Mouse (Mus musculus): ENCODE measurements around the gene Ip6k1. TPM values are rescaled to one million over a fixed set of nuclear protein-coding genes. Genes with fewer than 3 reads are reported as not detected.

Gene Ip6k1
- total RNA-seq (2014; rRNA removed; ENCODE audit: low replicate concordance): 102 and 132 TPM in 2 replicates
- polyA plus RNA-seq (2015; fragmentation: Nextera tagmentation; extraction: Ambion mirVana): 25.4 and 27.6 TPM in 2 replicates

GRCm38 (mm10) chr9:108001922-108002770 lies at the start of gene Ip6k1:
Gene Ip6k1 (plus strand): TSS chr9:108002501.
- TF ChIP-seq EP300 (IDR thresholded peaks at IDR 0.05; ENCODE audit: low read depth): no peak
- no peak for TF ChIP-seq CTCF (IDR thresholded peaks at IDR 0.05; ENCODE audit: low read depth)
- Histone ChIP-seq H3K27me3 (ENCODE audit: control insufficient read depth, insufficient read depth, low read length) (no peaks in the 10 kb centered on the region), H3K4me3 (ENCODE audit: low read depth, low read length) (peak within 1 kb of the TSS; percentile 92), H3K27ac (ENCODE audit: low read depth) (peak within 1 kb of the TSS; percentile 95), H3K9me3 (replicated peaks; ENCODE audit: control insufficient read depth, low read length) (no peaks in the 10 kb centered on the region), H3K4me2 (ENCODE audit: low read depth, low read length) (peak within 1 kb of the TSS; percentile 81), H3K9ac (replicated peaks; ENCODE audit: low read depth, low read length) (peak within 1 kb of the TSS; percentile 95), H3K36me3 (replicated peaks; ENCODE audit: control insufficient read depth, insufficient read depth, low read length) (no peaks in the 10 kb centered on the region), H3K4me1 (ENCODE audit: control insufficient read depth, insufficient read depth) (peaks cover 20% of the 10 kb centered on the region)
- under 1% methylated on average over 51 of the region's 51 CpGs for WGBS
- DNase-seq (ENCODE audit: low spot score): peak; percentile 100
- peak; percentile 99 for ATAC-seq (ENCODE audit: insufficient read depth, low read depth)

- H3K4me2 ChIP-seq (ENCODE audit: low read depth, low read length): no peak overlapping the region
- H3K4me3 ChIP-seq (ENCODE audit: low read depth, low read length): no peak overlapping the region
- no peak for DNase-seq (ENCODE audit: low spot score)
- 63% methylated on average over 6 of the region's 6 CpGs for WGBS
- H3K27ac ChIP-seq (ENCODE audit: low read depth): no peak overlapping the region
- no peak for ATAC-seq (ENCODE audit: insufficient read depth, low read depth)
- peaks cover 10% of the 10 kb centered on the region for H3K36me3 ChIP-seq (replicated peaks; ENCODE audit: control insufficient read depth, insufficient read depth, low read length)
- H3K4me1 ChIP-seq (ENCODE audit: control insufficient read depth, insufficient read depth): no peaks in the 10 kb centered on the region
- no peaks in the 10 kb centered on the region for H3K27me3 ChIP-seq (ENCODE audit: control insufficient read depth, insufficient read depth, low read length)
- no peak overlapping the region for H3K9ac ChIP-seq (replicated peaks; ENCODE audit: low read depth, low read length)
- no peaks in the 10 kb centered on the region for H3K9me3 ChIP-seq (replicated peaks; ENCODE audit: control insufficient read depth, low read length)
- no peak for TF ChIP-seq EP300 (IDR thresholded peaks at IDR 0.05; ENCODE audit: low read depth)
- no peak for TF ChIP-seq CTCF (IDR thresholded peaks at IDR 0.05; ENCODE audit: low read depth)
These were observed 46.5 kb upstream of the Ip6k1 start for GRCm38 (mm10) chr9:107955613-107956289.

DNA sequence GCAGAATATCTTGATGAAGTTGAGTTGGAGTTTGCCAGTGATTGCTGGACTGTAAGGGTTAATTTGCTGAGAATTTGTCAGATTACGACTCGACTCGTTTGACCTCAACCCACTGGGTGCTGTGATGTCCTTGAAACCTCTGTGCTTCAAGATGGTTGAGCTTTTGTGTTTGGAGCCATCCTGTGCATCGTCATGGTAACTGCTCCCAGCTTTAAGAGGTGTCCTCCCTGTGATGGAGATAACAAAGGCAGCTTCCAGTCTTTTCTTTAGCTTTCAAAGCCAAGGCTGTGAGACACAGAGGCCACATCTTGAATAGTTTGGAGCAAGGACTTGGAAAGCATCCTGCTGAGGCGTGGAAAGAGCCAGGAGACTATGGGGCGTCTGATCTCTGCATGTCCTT lies 45.2 kb upstream of the Ip6k1 start:
- H3K9ac ChIP-seq (replicated peaks; ENCODE audit: low read depth, low read length): no peak overlapping the region
- 59% methylated on average over 6 of the region's 6 CpGs for WGBS
- no peak overlapping the region for H3K4me2 ChIP-seq (ENCODE audit: low read depth, low read length)
- ATAC-seq (ENCODE audit: insufficient read depth, low read depth) (no peak), DNase-seq (ENCODE audit: low spot score) (no peak)
- no peaks in the 10 kb centered on the region for H3K27me3 ChIP-seq (ENCODE audit: control insufficient read depth, insufficient read depth, low read length)
- no peaks in the 10 kb centered on the region for H3K9me3 ChIP-seq (replicated peaks; ENCODE audit: control insufficient read depth, low read length)
- no peak overlapping the region for H3K4me3 ChIP-seq (ENCODE audit: low read depth, low read length)
- H3K4me1 ChIP-seq (ENCODE audit: control insufficient read depth, insufficient read depth): no peaks in the 10 kb centered on the region
- H3K36me3 ChIP-seq (replicated peaks; ENCODE audit: control insufficient read depth, insufficient read depth, low read length): peaks cover 10% of the 10 kb centered on the region
- H3K27ac ChIP-seq (ENCODE audit: low read depth): no peak overlapping the region
- TF ChIP-seq EP300 (IDR thresholded peaks at IDR 0.05; ENCODE audit: low read depth) (no peak), CTCF (IDR thresholded peaks at IDR 0.05; ENCODE audit: low read depth) (no peak)

DNA sequence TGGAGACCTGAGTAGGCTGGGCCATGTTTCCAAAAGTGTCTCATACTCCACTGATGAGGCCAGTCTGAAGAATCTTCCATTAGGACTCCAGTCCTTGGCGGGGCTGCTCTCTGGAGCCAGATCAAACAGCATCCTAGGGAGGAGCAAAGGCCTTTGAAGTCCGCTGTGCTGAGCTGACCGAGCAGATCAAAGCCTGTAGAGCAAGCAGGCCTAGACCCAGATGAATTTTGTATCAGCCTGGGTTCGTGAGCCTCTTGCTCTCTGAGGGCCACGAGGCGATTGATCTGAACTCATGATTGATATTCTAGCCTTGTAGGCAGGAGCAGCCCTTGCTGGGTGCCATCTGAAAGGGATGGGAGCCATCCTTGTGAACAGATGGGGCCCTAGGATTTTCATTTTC lies 42.4 kb upstream of the Ip6k1 start:
- no peak for TF ChIP-seq CTCF (IDR thresholded peaks at IDR 0.05; ENCODE audit: low read depth)
- TF ChIP-seq EP300 (IDR thresholded peaks at IDR 0.05; ENCODE audit: low read depth): no peak
- 85% methylated on average over 6 of the region's 6 CpGs for WGBS
- no peak for ATAC-seq (ENCODE audit: insufficient read depth, low read depth)
- no peaks in the 10 kb centered on the region for H3K27me3 ChIP-seq (ENCODE audit: control insufficient read depth, insufficient read depth, low read length)
- no peak overlapping the region for H3K9ac ChIP-seq (replicated peaks; ENCODE audit: low read depth, low read length)
- no peaks in the 10 kb centered on the region; the same call in 1 of the 2 replicates for H3K4me1 ChIP-seq (ENCODE audit: control insufficient read depth, insufficient read depth)
- no peak overlapping the region for H3K27ac ChIP-seq (ENCODE audit: low read depth)
- H3K9me3 ChIP-seq (replicated peaks; ENCODE audit: control insufficient read depth, low read length): no peaks in the 10 kb centered on the region
- DNase-seq (ENCODE audit: low spot score): no peak
- no peak overlapping the region for H3K4me3 ChIP-seq (ENCODE audit: low read depth, low read length)
- no peak overlapping the region for H3K4me2 ChIP-seq (ENCODE audit: low read depth, low read length)
- H3K36me3 ChIP-seq (replicated peaks; ENCODE audit: control insufficient read depth, insufficient read depth, low read length): peaks cover 10% of the 10 kb centered on the region

DNA sequence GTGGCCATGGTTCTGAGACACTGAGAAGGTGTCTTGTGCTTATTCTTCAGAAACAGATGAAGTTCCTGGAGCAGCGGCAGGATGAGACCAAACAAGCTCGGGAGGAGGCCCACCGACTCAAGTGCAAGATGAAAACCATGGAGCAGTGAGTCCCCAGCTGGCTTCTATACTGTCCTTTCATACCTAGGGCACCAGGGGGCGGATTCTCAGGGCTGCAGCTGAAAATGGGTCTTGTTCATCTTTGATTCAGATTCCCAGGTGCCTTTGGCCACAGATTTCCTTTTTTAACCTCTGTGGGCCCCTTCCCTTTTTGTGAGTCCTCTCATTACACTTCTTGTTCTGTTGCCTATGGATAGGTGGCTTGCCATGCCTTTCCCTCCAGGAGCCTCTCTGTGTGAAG lies 41.4 kb upstream of the Ip6k1 start:
- Histone ChIP-seq H3K36me3 (replicated peaks; ENCODE audit: control insufficient read depth, insufficient read depth, low read length) (peaks cover 10% of the 10 kb centered on the region), H3K27ac (ENCODE audit: low read depth) (no peak overlapping the region), H3K27me3 (ENCODE audit: control insufficient read depth, insufficient read depth, low read length) (no peaks in the 10 kb centered on the region), H3K4me3 (ENCODE audit: low read depth, low read length) (no peak overlapping the region), H3K4me1 (ENCODE audit: control insufficient read depth, insufficient read depth) (no peaks in the 10 kb centered on the region; the same call in 1 of the 2 replicates), H3K4me2 (ENCODE audit: low read depth, low read length) (no peak overlapping the region), H3K9ac (replicated peaks; ENCODE audit: low read depth, low read length) (no peak overlapping the region), H3K9me3 (replicated peaks; ENCODE audit: control insufficient read depth, low read length) (no peaks in the 10 kb centered on the region)
- no peak for ATAC-seq (ENCODE audit: insufficient read depth, low read depth)
- 76% methylated on average over 4 of the region's 4 CpGs for WGBS
- DNase-seq (ENCODE audit: low spot score): no peak
- TF ChIP-seq CTCF (IDR thresholded peaks at IDR 0.05; ENCODE audit: low read depth) (peak; percentile 30; the same call in 1 of the 2 replicates), EP300 (IDR thresholded peaks at IDR 0.05; ENCODE audit: low read depth) (no peak)
